Mouse (Mus musculus): ENCODE data around the gene Fbxo42.

The Fbxo42 gene

DNA sequence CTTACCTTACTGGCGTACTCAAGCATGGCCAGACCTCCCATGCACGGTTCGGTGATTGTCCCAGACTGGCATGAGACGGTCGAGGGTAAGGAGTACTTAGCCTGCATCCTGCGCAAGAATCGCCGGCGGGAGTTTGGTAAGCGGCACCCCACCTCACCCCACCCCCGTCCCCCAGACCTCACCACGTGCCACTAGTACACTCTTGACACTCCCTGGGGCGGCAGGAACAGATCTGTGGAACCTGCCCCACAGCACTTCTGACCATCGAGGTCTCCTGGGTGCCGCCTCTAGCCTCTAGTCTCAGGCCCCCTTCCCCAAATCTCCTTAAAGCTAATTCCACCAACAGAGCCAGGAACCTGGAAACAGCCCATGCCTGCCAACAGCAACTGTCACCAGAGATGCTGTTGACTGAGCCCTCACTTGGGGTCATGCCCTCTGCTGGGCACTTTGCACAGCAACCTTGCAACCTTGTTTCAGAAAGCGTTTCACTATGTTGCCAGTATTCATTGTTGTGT is 66.7 kb downstream of the Fbxo42 start:
- no peak for DNase-seq (ENCODE audit: low spot score in 2 of 2)

DNA sequence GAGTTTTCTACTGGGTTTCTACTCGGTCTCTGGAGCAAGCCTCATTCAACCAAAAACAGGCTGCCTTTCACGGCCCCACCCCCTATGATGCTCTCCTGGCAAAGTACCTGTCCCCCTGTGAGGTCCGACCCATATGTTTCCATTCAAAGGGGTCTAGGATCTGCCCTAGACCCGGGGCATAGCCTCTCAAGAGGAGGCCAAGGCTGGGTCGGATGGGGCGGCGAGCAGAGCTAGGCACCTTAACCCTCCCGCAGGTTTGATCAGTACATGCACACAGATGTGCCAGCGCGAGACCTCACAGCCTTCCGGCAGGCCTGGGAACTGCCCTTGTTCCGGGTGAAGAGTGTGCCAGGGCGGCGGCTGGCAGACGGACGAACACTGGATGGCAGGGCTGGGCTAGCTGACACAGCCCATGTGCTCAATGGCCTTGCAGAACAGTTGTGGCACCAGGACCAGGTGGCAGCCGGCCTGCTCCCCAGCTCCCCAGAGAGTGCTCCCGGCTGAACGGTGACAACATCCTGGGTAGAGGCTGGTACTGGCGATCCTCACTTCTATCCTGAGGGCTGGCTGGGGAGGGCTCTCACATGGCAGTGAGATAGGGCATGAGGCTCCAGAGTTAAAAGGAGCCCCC is 72.0 kb downstream of the Fbxo42 start:
- no peak for DNase-seq (ENCODE audit: low spot score in 2 of 2)

DNA sequence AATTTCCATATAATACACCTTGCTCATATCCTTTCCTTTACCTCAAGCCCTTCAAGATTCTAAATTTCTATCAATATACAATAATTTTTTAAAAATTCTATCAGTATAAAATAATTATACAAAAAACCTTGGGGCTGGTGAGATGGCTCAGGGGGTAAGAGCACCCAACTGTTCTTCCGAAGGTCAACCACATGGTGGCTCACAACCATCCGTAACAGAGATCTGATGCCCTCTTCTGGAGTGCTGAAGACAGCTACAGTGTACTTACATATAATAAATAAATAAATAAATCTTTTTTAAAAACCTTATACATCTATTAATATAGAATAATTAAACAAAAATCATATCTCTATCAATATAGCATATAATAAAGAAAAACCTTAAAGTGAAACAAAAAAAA is 74.1 kb downstream of the Fbxo42 start:
- DNase-seq (ENCODE audit: low spot score in 2 of 2), result no peak

DNA sequence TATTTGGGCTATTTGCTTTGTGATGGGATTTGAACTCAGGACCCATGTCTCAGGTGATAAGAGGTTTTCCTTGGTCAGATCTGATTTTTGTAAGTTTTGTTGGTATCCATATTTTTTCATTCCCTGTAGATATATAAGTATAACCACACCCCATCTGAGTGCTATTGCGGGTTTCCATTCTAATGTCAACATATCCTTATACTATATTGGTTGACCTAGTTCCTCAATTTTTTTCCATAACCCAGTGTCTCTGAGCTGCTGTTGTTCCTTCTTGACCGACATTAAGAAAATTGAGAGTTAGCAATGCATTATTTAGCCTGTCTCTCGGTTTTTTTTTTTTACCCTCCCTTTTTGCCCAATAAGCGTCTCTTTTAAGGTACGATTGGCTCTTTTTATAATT is 75.0 kb downstream of the Fbxo42 start:
- DNase-seq (ENCODE audit: low spot score in 2 of 2), result no peak

DNA sequence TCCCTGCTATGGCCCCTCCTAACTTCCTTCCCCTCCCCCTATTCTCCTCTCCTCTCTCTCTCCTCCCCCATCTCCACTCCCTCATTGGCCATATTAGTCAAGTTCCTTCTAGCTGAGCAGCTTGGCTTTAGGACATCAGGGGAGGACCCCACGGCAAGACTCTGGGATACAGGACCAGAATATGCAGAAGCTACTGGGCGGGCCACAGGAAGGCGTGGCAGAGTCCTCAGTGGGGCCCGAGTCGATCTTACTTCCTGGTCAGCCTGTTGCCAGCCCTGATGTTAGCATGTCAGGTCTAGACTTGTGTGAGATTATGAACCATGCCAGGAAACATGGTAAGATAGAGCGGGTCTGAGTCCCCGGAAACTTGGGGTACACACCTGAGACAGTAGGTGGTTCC is 81.0 kb downstream of the Fbxo42 start:
- no peak for DNase-seq (ENCODE audit: low spot score in 2 of 2)

DNA sequence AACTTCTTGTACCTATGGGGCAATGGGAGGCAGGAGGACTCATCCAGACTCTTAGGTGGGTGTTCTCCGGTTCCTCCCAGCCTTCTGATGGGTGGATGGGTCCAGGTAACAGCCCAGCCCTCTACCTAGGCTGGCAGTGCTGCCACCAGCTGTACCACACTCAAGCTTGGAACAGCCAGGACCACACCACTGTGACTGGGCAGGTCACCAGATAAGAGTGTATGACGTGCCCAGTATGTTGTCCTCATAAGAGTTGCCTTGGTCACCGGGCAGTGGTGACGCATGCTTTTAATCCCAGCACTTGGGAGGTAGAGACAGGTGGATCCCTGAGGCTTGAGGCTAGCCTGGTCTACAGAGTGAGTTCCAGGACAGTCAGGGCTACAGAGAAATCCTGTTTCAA is 85.5 kb downstream of the Fbxo42 start:
- DNase-seq (ENCODE audit: low spot score in 2 of 2), result no peak

DNA sequence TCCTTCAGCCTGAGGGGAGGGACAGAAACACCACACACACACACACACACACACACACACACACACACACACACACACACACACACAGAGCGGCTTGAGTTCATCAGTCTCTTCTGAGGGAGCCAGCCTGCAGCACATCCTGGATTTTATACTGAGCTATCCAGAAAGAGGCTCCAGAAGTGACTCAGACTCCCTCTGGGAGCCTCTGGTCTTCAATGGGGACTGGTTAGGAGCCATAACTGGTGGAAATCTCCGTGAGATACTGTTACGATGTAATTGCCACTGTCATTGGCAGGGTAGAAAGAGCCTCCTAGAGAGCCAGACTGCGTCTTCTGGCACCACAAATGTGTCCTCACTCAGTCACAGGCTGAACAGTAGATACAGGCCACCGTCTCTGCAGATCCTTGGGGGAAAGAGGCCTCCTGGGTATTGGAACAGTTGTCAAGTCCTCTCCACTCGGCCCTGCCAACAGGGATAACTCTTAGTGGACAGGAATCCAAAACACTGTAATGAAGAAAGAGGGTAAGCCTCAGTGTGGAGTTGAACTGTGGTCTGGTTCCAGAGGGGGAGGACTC is 87.9 kb downstream of the Fbxo42 start:
- DNase-seq (ENCODE audit: low spot score in 2 of 2), result no peak

DNA sequence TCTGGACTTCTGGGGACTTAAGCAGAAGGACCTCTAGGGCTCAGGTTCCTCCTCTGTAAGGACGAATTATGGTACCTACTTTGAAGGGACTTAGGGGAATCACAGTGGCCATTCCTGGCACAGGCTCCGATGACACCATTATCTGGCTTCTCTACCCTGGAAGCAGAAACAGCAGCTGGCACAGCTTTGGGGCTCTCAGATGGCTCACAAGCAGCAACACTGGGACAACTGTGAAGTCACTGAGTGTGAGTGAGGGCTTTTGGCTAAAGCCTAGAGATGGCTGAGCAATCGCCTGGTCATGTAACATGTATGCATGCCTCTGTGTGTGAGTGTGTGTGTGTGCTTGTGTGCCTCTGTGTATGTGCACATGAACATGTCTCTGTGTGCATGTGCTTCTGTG is 89.1 kb downstream of the Fbxo42 start:
- DNase-seq (ENCODE audit: low spot score in 2 of 2), result no peak

DNA sequence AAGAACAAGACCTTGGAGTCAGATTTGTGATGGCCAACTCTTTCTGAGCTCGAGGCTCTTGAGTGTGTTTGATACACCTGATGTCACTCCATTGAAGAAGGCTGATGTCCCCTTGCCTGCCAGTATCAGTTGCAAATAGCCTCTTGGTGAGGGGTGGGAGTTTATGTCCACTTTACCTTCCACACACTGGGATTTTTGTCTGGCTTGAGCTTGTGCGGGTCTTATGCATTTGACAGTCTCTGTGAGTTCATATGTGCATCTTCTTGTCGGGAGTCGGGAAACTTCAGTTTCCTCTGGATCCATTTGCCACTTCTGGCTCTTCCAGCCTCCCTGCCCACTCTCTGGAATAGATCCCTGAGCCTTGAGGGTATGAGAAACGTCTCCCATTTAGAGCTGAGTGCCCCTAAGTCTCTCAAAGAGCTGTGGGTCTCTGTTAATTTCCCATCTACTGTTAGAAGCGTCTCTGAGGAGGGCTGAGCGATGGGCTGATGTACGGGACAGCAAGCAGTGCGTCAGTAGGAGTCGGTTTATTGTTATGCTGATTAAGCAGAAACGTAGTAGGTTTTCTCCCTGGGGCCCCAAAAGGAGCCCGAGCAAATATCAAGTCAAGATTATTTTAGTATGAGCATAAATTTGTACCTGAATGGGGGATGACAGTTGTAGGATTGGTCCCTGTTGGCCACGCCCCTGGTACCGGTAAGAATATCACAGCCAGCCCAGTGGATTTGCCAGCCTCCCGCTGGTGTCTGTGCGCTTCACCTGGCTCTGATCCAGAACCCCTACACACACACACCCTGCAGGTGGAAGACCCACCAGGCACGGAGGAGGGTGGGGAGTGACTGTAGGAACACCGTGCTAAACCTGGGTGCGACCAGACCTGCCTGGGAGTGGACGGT is 91.0 kb downstream of the Fbxo42 start:
- no peak for DNase-seq (ENCODE audit: low spot score in 2 of 2)

DNA sequence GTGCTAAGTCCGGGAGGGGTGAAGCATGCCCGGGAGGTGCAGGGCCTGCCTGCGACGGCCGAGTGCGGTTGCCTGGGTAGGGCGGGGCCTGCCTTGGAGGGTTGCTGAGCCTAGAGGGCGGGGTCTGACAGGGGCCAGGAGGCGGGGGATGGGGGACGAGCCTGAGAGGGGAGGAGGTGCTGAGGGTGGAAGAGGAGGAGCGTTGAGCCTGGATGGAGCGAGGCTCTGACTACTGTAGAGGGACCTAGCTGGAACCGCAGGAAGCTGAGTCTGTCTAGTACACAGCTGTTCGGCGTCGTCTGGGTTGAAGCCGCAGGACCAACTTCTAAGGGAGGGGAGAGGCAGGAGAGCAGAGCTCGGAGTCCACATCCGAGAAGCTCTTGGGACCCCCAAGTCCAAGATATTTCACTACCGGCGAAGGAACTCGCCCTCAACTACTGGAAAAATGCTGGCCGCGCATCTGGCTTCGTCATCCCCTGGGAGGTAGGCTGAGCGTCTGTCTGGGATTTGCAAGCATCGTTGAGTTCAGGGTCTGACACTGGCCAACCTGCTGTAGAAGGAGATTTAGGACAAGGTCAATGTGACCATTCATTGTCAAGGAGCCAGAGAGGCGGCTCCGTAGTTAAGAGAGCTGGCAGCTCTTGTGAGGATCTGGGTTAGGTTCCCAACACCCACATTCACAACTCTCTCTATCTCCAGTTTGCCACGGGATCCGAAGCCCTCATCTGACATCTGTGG is 91.8 kb downstream of the Fbxo42 start, which contains the start of gene Arhgef19:
Gene Arhgef19 (plus strand): TSS at position 112 of the 738 bp plus-strand sequence.
- no peak for DNase-seq (ENCODE audit: low spot score in 2 of 2)

DNA sequence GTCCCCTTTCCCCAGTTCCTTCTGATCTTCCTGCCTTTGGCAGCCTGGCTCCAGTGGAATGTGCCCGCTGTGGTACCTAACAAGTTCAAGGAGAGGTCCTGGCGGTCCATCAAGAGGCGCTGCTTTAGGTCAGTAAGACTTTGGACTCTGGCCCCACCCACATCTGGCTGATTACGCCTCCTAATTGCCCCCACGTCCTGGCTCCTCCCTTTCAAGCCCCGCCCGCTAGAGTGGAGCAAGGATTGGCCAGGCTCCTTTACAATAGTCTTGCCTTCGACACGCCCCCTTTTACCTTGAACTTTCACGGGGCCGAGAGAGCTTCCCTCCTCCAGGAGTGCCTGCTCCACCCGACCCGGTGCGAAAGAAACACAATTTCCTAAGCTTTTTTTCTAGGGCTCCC is 92.9 kb downstream of the Fbxo42 start:
- DNase-seq (ENCODE audit: low spot score in 2 of 2), result no peak

DNA sequence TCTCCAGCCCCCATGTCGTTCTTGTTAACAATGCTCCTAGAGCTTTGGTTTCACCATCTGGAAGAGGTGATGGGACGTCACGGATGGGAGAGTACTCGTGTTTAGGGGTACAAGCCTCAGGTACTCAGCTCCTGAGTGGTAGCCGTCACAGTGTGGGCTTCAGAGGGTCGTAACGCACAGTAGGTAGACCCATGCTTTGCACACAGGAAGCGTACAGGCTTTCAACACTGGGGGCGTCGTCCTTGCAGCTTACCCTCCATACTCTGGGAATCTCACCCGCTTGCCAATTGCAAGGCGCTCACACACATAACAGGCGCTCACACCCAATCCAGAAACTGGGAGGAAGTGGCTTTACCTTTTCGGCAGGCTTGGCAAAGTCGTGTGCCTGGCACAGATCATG is 94.1 kb downstream of the Fbxo42 start:
- no peak for DNase-seq (ENCODE audit: low spot score in 2 of 2)

DNA sequence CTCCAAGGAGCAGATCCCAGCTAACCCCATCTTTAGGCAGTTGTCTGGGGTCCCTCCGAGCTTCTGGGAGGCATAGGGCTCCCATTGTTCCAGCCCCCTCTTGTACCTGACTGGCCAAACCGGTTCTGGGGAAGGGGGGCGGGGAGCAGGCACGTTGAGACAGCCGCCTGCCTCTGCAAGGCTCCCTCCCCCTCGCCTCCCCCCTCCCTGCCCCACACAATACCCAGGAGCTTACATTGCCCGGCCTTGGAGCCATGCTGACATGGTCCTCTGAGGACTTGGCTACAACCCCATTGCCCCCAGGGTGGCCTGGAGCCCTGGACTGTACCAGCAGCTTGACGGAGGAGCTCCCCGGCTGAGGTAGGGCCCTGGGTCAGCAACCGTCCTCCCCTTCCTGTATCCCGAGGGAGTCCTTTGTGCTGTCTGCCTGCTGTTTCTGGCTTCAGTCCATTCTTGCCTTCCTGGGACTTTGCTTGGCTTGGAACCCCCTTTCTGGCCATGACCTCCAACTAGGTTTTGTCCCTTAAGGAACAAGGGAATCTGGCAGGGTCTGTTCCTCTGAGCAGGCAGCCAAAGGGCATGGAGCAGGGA is 95.0 kb downstream of the Fbxo42 start:
- peak in 1 of 2 experiments; percentile 14 for DNase-seq (ENCODE audit: low spot score in 2 of 2)

DNA sequence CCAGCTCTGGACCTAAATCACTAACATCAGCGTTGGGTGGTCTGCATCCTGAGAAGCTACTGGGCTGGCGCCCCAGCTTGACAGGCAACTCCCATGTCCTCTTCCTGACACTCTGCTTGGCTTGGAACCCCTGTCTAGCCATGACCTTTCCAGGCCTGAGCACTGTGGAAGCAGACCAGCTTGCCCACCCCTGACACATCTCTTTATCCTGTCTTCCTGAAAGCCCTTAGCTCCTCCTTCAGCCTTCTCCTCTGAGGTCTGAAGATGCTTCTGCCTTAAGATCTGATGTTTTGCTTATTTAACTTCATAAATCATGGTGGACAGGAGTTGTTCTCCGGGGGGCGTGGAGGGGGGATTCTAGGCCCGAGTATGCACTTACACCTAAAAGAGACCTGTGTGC is 95.9 kb downstream of the Fbxo42 start:
- no peak for DNase-seq (ENCODE audit: low spot score in 2 of 2)

DNA sequence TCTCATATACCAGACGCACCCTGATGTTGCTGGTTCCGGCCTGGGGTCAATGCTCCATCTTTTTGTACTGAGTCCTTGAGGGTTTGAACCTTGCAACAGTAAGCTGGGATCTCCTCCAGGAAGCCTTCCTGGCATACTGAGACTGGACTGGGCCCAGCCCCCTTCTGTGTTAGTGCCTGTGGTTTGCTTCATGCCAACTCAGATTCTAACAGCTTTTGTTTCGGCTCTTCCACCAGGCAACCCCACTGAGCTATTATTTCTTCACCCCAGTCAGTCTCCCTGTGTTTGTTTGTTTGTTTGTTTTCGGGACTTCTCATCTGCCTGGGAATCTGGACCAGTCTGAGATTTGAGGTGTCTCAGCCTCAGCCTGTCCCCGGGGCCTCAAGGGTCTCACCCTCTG is 96.7 kb downstream of the Fbxo42 start:
- no peak for DNase-seq (ENCODE audit: low spot score in 2 of 2)

DNA sequence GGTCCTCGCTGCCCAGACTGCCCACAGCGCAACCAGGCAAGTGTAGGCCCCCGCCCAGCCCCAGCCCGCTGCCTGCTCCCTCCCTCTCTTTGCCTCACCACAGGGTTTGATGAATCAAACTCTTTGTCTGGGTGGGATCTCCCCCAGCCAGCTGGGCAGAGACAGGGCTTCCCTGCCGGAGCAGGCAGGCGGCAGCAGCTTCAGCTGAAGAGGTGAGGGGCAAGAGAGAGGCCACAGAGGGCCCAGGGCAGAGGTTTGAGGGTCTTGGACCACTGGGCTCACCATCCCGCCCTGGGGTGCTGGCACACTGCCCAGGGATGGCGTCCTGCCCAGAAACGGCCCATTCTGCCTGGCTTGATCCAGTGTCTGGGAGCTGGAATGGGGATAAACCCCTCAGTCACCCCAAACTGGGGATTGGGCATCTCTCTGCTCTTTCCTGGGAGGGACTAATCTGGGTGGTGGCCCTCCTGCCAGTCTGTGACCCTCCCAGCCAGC is 97.3 kb downstream of the Fbxo42 start:
- DNase-seq (ENCODE audit: low spot score in 2 of 2), result peak; percentile 60 to 67

DNA sequence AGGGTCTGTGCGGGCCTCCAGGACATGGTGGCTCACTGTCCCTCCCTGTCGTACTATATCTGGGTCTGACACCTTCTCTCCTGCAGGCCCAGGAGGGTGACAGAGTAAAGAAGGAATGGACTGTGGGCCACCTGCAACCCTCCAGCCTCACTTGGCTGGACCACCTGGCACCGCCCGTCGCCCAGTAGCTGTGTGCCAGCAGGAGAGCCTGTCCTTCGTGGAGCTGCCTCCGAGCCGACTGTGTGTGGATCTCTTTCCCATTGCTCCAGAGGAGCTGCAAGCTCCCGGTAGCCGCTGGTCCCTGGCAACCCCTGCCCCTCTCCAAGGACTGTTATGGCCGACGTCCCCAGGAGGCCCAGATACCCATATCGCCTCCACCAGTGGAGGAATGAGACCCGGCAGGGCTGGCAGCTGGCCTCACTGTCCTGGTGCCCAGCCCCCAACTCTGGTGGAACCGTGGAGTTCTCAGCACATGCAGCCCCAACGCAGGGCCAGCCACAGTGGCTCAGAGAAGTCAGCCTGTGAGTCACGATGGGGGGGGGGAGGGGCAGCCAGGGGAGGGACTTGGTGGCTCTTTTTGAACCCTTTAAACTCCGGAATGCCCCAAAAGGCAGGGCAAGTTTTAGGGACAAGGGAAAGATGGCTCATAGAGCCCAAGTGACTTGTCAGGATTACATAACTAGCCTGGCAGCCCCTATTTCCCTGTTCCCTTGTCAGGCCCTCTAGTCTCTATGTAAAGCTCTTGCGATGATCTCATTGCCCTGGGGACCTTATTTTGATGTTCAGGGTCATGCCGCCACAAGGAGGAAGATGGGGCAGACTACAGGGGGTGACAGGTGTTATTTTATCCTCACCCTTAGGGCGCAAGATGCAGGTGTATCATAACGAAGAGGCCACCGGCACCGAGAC is 98.6 kb downstream of the Fbxo42 start:
- DNase-seq (ENCODE audit: low spot score in 2 of 2), result no peak

DNA sequence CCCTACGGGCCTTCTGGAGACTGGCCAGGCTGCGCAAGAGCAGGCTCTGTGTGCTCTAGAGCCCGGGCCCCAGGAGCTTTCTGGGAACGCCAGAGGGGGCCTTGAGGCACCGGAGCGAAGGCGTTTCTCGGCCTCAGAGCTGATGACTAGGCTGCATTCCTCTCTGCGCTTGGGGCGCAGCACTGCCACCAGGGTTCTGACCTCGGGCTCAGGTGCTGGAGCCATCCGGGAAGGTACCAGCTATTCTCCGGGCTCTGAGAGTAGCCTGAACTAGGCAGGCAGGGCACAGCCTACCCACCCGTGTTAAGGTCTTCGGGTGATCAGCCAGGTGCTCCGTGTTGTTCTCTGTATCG is 99.3 kb downstream of the Fbxo42 start:
- DNase-seq (ENCODE audit: low spot score in 2 of 2), result no peak

DNA sequence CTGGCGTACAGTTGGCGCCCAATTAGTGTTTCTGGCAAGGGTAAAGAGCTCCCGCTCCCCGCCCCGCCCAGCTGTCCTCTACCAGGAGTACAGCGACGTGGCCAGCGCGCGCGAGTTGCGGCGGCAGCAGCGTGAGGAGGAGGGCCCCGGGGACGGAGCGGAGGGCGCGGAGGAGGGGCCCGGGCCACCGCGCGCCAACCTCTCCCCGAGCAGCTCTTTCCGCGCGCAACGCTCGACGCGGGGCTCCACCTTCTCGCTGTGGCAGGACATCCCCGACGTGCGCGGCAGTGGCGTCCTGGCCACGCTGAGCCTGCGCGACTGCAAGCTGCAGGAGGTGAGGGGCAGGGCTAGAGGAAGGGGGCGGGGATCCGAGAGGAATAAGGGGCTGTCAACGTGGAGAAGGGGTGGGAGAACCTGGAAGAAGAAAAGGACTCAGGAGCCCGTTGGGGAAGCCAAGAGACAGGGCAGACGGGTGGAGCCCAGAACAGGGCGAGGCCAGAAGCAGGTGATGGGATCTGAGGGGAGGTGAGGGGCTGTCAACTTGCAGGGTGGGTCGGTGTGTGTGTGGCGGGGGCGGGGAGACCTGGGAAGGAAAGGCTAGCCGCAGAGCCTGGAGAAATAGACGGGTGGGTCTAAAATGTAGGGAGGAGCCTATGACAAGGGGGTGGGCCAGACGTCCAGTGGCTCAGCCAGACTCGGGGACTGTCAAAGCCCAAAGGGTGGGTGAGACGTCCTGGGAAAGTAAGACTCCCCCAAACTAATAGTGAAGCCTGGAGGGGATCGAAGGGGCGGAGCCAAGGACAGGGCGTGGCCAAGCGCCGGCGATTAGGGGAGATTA is 100.3 kb downstream of the Fbxo42 start:
- DNase-seq (ENCODE audit: low spot score in 2 of 2), result no peak

DNA sequence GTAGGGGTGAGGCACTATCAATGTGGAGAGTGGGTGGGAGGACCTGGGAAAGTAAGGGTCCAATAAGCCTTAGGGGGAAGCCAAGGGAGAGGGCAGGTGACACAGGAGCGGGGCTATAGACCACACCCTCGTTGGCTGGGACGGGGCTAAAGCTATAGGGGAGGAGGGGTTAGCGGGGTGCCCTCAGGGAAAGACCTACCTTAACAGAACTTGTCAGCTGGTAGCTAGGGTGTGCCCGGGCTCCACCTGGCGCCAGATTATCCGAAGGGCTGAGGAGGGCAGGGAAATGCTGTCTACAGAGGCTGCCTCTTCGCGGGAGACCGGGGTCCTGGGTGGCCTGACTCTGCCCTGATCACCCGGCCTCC is 100.9 kb downstream of the Fbxo42 start:
- DNase-seq (ENCODE audit: low spot score in 2 of 2), result no peak
